Mouse (Mus musculus) hindbrain, embryonic 16.5 days (tissue): ENCODE results near the gene Ppp2r5c. TPM values are rescaled to one million over a fixed set of nuclear protein-coding genes. Genes with fewer than 3 reads are reported as not detected.

Source experiments
- ATAC-seq: fragments of 200-750 bp; cut with Nextera tagmentation; 2 replicates; pipeline ENCODE4 v1.8.0; 2017; ENCODE audit warnings: moderate TSS enrichment, moderate library complexity
- H3K27ac ChIP-seq: fragments of 300-500 bp; sonication (generic); 2 replicates; pipeline ENCODE4 v1.5.1; 2014; ENCODE audit warnings: low read depth, mild to moderate bottlenecking, control low read depth, low read length, moderate library complexity
- H3K27me3 ChIP-seq: fragments of 300-500 bp; sonication (generic); replicated peaks from 2 replicates; pipeline ENCODE4 v1.6.1; 2014; ENCODE audit warnings: low read length; ENCODE audit not compliant: control insufficient read depth, insufficient read depth
- H3K36me3 ChIP-seq: fragments of 300-500 bp; sonication (generic); 2 replicates; pipeline ENCODE4 v1.6.1; 2014; ENCODE audit warnings: mild to moderate bottlenecking, low read length, moderate library complexity, mixed read lengths; ENCODE audit not compliant: control insufficient read depth, insufficient read depth
- H3K4me1 ChIP-seq: fragments of 300-500 bp; sonication (generic); 2 replicates; pipeline ENCODE4 v1.6.1; 2014; ENCODE audit warnings: low read depth, low read length; ENCODE audit not compliant: control insufficient read depth, insufficient read depth
- H3K4me2 ChIP-seq: fragments of 300-500 bp; sonication (generic); 2 replicates; pipeline ENCODE4 v1.6.1; 2014; ENCODE audit warnings: mild to moderate bottlenecking, low read length, control low read depth, moderate library complexity
- H3K4me3 ChIP-seq: fragments of 300-500 bp; sonication (generic); 2 replicates; pipeline ENCODE4 v1.5.1; 2014; ENCODE audit warnings: mild to moderate bottlenecking, low read length, control low read depth, moderate library complexity
- H3K9ac ChIP-seq: fragments of 300-500 bp; sonication (generic); 2 replicates; pipeline ENCODE4 v1.6.1; 2014; ENCODE audit warnings: low read depth, mild to moderate bottlenecking, control low read depth, low read length, moderate library complexity
- H3K9me3 ChIP-seq: fragments of 300-500 bp; sonication (generic); 2 replicates; pipeline ENCODE4 v1.6.1; 2014; ENCODE audit warnings: mild to moderate bottlenecking, low read length, moderate library complexity; ENCODE audit not compliant: control insufficient read depth
- WGBS: fragments of 180-500 bp; shearing (Covaris S2); extraction: QIAGEN DNeasy Blood & Tissue Kit; methylation state at CpG from one replicate; pipeline ENCODE4 v1.1.7; 2014; 5-methylcytosine and 5-hydroxymethylcytosine counted together
- polyA plus RNA-seq: library from polyadenylated mRNA; unstranded; fragments of >200 nt; fragmentation: Nextera tagmentation; extraction: Ambion mirVana; gene quantifications from 2 replicates; pipeline ENCODE4 v1.2.1, GENCODE M21; 2015

Ppp2r5c gene
- polyA plus RNA-seq = 135 and 136 TPM in 2 replicates

DNA sequence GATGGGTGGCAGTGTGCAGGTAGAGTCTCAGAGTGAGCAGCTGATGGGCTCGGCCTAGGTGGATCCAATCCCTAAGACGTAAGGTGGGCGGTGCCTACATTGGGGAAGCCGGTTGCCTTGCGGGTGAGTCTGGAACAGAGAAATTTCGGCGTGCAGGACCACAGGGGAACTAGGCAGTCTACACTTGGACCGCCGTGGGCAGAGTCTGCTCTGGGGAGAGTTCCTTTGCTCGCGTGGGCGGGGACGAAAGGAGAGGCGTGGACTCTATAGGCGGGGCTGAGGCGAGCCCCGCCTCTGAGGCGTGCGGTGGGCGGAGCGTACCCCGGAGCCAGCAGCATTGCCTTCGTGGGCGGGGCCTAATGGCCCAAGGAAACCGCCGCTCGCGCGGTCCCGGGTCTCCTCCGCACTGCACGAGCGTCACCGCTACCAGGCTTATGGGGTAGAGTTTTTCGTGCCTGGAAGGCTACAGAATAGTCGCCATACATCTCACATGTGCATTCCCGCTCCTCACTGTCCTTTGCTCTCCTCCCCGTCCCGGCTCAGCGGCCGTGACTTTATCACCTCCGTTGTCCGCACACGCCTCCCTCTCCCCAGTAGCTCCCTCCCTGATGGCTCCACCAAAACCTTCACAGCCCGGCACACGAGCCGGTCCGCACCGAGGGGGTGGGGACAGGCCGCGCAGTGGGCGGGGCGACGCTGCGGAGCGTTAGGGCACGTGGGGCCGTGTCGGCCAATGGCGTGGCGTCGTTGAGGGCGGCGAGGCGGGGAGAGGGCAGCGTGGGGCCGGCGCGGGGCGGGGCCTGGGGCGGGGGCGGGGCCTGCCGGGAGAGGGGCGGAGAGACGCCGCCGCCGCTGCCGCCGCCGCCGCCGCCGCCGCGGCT, at the start of gene Ppp2r5c:
Ppp2r5c (plus strand) TSS at position 831 of the 881 bp plus-strand sequence.
- Histone ChIP-seq H3K27ac (peak within 1 kb of the TSS; percentile 97), H3K36me3 (peaks cover 3% of the 10 kb centered on the region; the same call in 1 of the 2 replicates), H3K4me3 (peak within 1 kb of the TSS; percentile 89), H3K9me3 (no peaks in the 10 kb centered on the region), H3K4me1 (peaks cover 8% of the 10 kb centered on the region), H3K4me2 (peak within 1 kb of the TSS; percentile 78), H3K9ac (peak within 1 kb of the TSS; percentile 95), H3K27me3 (no peaks in the 10 kb centered on the region; the same call in 1 of the 2 replicates)
- ATAC-seq = peak; percentile 95
- WGBS = under 1% methylated on average over 67 of the region's 86 CpGs

- Histone ChIP-seq H3K4me1 (no peaks in the 10 kb centered on the region), H3K9me3 (no peaks in the 10 kb centered on the region), H3K27ac (no peak overlapping the region), H3K4me3 (no peak overlapping the region), H3K27me3 (no peaks in the 10 kb centered on the region), H3K36me3 (no peaks in the 10 kb centered on the region), H3K4me2 (no peak overlapping the region), H3K9ac (no peak overlapping the region)
- ATAC-seq = peak; percentile 65
- whole genome bisulfite sequencing = 23% methylated on average over 8 of the region's 8 CpGs
These were observed 48.6 kb upstream of the Ppp2r5c start for GRCm38 (mm10) chr12:110398351-110398750.

DNA sequence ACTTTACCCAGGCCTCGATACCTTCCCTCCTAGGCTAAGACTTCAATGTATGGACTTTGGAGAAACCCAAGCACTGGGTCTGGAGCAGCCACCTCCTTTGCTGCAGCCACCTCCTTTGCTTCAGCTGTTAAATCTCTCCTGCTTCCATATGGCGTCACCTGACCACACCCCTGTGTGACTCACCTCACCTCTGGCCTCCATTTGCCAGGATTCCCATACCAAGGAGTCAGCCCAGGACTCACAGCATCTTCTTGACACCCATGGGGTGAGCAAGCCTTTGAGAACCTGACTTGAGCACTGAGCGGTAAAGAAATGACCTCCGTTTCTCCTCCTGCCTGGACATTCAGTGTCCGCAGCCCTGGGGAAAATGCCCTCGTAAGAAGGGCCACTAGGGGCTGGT, 47.8 kb upstream of the Ppp2r5c start:
- Histone ChIP-seq H3K4me1 (no peaks in the 10 kb centered on the region), H3K9ac (no peak overlapping the region), H3K4me3 (no peak overlapping the region), H3K9me3 (no peaks in the 10 kb centered on the region), H3K36me3 (no peaks in the 10 kb centered on the region), H3K27ac (no peak overlapping the region), H3K27me3 (no peaks in the 10 kb centered on the region), H3K4me2 (no peak overlapping the region)
- 94% methylated on average over 6 of the region's 6 CpGs for WGBS
- no peak for ATAC-seq

DNA sequence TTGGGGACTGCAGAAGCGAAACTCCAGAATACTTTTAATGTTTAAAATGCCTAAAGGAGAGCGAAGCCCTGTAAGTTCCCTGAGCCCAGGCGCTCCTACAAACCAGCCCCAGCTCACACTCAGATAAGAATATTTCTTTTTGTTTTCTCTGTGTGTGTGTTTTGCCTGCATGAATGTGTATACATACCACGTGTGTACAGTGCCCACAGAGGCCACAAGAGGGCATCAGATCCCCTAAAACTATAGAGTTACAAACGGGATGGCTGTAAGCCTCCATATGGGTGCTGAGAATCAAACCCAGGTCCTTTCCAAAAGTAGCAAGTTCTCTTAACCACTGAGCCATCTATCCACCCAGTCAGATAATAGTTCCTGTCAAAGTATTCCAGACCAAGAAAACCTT, 46.0 kb upstream of the Ppp2r5c start:
- no peak overlapping the region for H3K4me2 ChIP-seq
- H3K27ac ChIP-seq = no peak overlapping the region
- WGBS = 89% methylated on average over 5 of the region's 5 CpGs
- no peaks in the 10 kb centered on the region for H3K4me1 ChIP-seq
- no peaks in the 10 kb centered on the region for H3K36me3 ChIP-seq
- no peak overlapping the region for H3K4me3 ChIP-seq
- H3K27me3 ChIP-seq = no peaks in the 10 kb centered on the region
- H3K9me3 ChIP-seq = no peaks in the 10 kb centered on the region
- H3K9ac ChIP-seq = no peak overlapping the region
- ATAC-seq = no peak

- H3K4me2 ChIP-seq = no peak overlapping the region
- no peak overlapping the region for H3K27ac ChIP-seq
- no peaks in the 10 kb centered on the region for H3K36me3 ChIP-seq
- no peaks in the 10 kb centered on the region for H3K27me3 ChIP-seq
- no peaks in the 10 kb centered on the region for H3K4me1 ChIP-seq
- H3K4me3 ChIP-seq = no peak overlapping the region
- no peak overlapping the region for H3K9ac ChIP-seq
- no peaks in the 10 kb centered on the region for H3K9me3 ChIP-seq
- WGBS = 77% methylated on average over 4 of the region's 4 CpGs
- no peak for ATAC-seq
These were observed 45.0 kb upstream of the Ppp2r5c start for GRCm38 (mm10) chr12:110401871-110402270.

DNA sequence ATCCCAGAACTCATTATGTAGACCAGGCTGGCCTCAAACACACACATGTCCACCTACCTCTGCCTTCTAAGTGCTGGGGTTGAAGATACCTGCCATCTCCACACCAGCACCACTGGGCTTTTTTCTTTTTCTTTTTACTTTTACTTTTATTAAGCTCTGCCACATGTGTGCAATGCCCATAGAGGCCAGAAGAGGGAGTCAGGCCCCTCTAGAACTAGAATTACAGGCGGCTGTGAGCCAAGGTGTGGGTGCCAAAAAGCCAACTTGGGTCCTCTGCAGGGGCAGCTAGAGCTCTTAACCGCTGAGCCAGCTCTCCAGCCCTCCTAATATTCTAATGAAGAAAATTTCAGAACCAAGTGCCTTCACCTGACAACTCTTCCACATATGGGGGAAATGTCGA, 30.7 kb upstream of the Ppp2r5c start:
- ATAC-seq = no peak
- WGBS = 45% methylated on average over 3 of the region's 3 CpGs
- H3K9me3 ChIP-seq = no peaks in the 10 kb centered on the region
- H3K36me3 ChIP-seq = no peaks in the 10 kb centered on the region
- H3K27me3 ChIP-seq = no peaks in the 10 kb centered on the region
- no peak overlapping the region for H3K4me3 ChIP-seq
- no peaks in the 10 kb centered on the region; the same call in 1 of the 2 replicates for H3K4me1 ChIP-seq
- H3K4me2 ChIP-seq = no peak overlapping the region
- H3K27ac ChIP-seq = no peak overlapping the region
- H3K9ac ChIP-seq = no peak overlapping the region

DNA sequence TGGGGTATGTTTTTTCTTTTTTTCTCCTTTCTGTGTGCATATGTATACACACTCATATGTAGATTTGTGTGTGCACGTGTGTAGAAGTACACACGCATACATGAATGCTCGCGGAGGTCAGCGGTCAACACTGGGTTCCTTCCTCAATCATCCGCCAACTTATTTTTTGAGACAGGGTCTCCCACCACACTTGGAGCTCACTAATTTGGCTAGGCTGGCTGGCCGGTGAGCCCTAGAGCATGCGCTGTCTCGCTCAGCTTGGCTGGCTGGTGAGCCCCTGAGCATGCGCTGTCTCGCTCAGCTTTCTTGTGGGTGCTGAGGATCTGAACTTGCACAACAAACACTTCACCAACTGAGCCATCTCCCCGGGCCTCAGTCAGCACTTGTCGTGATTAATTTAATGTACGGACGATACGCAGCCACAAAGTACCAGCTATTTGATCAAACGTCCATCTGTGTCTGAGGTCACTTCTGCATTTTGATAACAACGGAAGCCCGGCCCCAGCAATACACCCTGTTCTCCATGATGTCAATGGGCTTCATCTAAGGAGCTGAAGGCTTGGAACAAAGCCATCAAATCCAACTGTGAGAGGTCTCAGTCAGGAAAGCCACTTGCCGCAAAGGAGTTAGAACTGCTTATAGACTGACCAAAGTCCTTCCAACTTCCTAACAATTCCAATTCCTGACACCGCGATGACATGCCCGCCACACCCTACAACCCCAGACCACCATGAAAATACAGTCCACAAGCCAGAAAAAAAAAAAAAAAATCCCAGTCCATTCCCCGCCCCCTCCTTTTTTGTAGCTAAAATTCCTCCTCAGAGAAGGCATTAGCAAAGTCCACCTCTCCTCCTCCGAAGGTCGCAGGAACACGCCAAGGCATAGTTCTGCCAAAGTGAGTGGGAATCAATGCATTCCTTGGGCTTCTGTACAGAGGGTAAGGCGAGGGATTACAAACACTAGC, 29.6 kb upstream of the Ppp2r5c start:
- Histone ChIP-seq H3K4me1 (no peaks in the 10 kb centered on the region; the same call in 1 of the 2 replicates), H3K27ac (no peak overlapping the region), H3K9ac (no peak overlapping the region), H3K4me2 (peak overlapping the region; percentile 35), H3K36me3 (no peaks in the 10 kb centered on the region), H3K27me3 (no peaks in the 10 kb centered on the region), H3K4me3 (no peak overlapping the region), H3K9me3 (no peaks in the 10 kb centered on the region)
- ATAC-seq = peak; percentile 71; the same call in 1 of the 2 replicates
- WGBS = 56% methylated on average over 28 of the region's 28 CpGs

DNA sequence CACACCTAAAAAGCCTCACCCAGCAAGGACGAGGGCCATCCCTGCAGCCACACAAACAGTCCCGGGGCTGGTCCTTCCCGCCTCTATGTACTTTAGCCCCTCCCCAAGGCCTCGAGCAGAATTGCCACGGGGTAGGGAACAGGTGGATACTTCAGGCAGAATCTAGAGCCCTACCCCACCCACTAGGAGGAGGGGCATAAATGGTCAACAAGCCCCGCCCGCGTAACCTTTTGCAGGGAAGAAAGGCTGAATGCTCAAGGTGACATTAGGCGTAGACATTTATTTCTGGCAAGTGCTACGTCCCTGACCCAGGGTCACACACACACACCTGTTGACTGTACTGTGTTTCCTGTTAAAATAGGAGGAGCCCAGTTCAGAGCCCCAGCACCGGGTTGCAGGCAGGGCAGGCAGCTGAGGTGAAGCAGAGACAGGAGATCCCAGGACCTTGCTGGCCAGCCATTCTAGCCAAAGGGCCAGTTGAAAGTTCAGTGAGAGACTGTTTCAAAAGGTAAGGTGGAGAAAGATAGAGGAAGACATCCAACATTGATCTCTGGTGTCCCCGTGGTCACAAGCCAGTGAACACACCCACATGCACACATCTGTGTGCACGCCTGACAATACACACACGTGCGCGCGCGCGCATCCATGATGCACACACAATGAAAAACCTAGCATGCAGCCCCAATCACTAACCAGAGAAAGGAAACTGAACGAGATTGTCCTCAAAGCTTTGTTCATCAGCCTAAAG, 28.8 kb upstream of the Ppp2r5c start:
- Histone ChIP-seq H3K4me3 (no peak overlapping the region), H3K27me3 (no peaks in the 10 kb centered on the region), H3K36me3 (no peaks in the 10 kb centered on the region), H3K9me3 (no peaks in the 10 kb centered on the region), H3K4me2 (no peak overlapping the region), H3K4me1 (no peaks in the 10 kb centered on the region; the same call in 1 of the 2 replicates), H3K9ac (no peak overlapping the region), H3K27ac (no peak overlapping the region)
- WGBS = 47% methylated on average over 20 of the region's 20 CpGs
- peak; percentile 55; the same call in 1 of the 2 replicates for ATAC-seq
